8 mouse cellular contexts compared by ENCODE assay signal in the genomic region with DNA sequence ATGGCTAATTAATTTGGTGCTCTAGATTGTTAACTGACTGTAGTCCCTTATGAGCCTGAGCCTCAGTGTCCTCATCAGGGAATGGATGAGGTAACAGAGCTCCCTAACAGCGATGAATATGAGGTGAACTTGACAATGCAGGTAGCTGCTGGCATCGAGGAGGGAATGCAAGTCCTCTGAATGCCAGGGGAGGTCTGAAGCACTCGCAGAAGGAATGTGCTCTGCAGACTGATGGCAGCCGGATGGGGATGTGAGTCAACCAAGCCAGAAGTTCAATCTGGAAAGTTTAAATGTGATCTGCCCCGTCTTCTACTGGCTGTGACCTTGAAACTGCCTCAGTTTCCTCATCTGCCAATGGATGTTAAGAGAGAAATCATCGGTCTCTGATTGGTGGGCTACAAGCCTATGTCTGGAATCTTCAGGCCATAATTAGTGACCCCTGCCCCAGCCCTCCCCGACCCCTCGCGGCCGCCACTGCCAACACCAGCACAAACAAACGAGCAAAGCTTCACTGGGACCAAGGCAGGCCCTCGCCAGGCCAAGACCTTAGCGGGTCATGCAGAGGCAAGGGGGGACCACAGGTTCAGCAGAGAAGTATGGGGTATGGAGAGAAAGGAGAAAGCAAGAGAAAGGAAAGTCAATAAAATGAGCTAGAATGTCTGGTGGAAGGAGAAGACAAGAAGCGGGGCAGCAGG. TPM values are rescaled to one million over a fixed set of nuclear protein-coding genes. Genes with fewer than 3 reads are reported as not detected.
DNase-seq lines count a peak whose midpoint lies in the region; ATAC-seq and TF ChIP-seq lines count a peak whose summit lies in the region.

No protein-coding gene starts in this region.

- WGBS in lung, adult 2 months = 5% methylated on average over 14 of the region's 14 CpGs
- 8% methylated on average over 14 of the region's 14 CpGs for WGBS in embryonic facial prominence, embryonic 11.5 days

- peak overlapping the region; percentile 65 for H3K4me3 ChIP-seq in lung, adult 2 months (replicated peaks; ENCODE audit: extremely low read depth, low read depth, low read length)
- peak overlapping the region; percentile 60 for H3K4me3 ChIP-seq in embryonic facial prominence, embryonic 11.5 days (ENCODE audit: low read depth, low read length)

- TF ChIP-seq CTCF in lung, adult 2 months (IDR thresholded peaks at IDR 0.05; ENCODE audit: insufficient read depth, low read length) = no peak

- H3K27me3 ChIP-seq in embryonic facial prominence, embryonic 11.5 days (ENCODE audit: control insufficient read depth, insufficient read depth, low read length) = no peaks in the 10 kb centered on the region

- H3K27ac ChIP-seq in embryonic facial prominence, embryonic 11.5 days (replicated peaks; ENCODE audit: low read depth, low read length) = peak overlapping the region; percentile 81; the same call in 1 of the 2 replicates

- no peaks in the 10 kb centered on the region for H3K9me3 ChIP-seq in embryonic facial prominence, embryonic 11.5 days (replicated peaks; ENCODE audit: control insufficient read depth, low read length)

- peak; percentile 33 for DNase-seq in lung, adult 2 months
- no peak for DNase-seq in lung, postnatal 25 days (ENCODE audit: low spot score)
- DNase-seq in embryonic facial prominence, embryonic 11.5 days (ENCODE audit: low spot score) = peak; percentile 6
- DNase-seq in induced T-regulatory cell, adult 2 months (ENCODE audit: low read depth) = peak; percentile 39
- DNase-seq in lung, postnatal 36 days = peak; percentile 38
- no peak for DNase-seq in ovary, postnatal 36 days (ENCODE audit: low spot score)
- DNase-seq in right cerebral cortex, postnatal 4 days = no peak
- no peak for DNase-seq in gastrocnemius, postnatal 4 days (ENCODE audit: low spot score in 2 of 2)

- H3K4me1 ChIP-seq in lung, adult 2 months (ENCODE audit: control insufficient read depth, insufficient read depth, low read length) = peaks cover 10% of the 10 kb centered on the region
- no peaks in the 10 kb centered on the region for H3K4me1 ChIP-seq in embryonic facial prominence, embryonic 11.5 days (ENCODE audit: control insufficient read depth, insufficient read depth, low read length)

- no peaks in the 10 kb centered on the region; the same call in 1 of the 2 replicates for H3K36me3 ChIP-seq in embryonic facial prominence, embryonic 11.5 days (replicated peaks; ENCODE audit: control insufficient read depth, insufficient read depth, low read depth, low read length)

- peak overlapping the region; percentile 67 for H3K9ac ChIP-seq in embryonic facial prominence, embryonic 11.5 days (replicated peaks; ENCODE audit: low read length)

- no peak for ATAC-seq in embryonic facial prominence, embryonic 11.5 days (replicated peaks; ENCODE audit: insufficient number of reproducible peaks, low FRiP score, low TSS enrichment, low read depth)

- peak overlapping the region; percentile 82 for H3K4me2 ChIP-seq in embryonic facial prominence, embryonic 11.5 days (ENCODE audit: low read depth, low read length)

- TF ChIP-seq POLR2A in lung, adult 2 months (IDR thresholded peaks at IDR 0.05; ENCODE audit: borderline replicate concordance, extremely low read depth, low read depth, low read length) = no peak

RNA-seq across cellular contexts. Expression of gene Slc39a13, which starts 0.8 kb away (rescaled TPM):
- 88.2 and 101 TPM in 2 replicates for polyA plus RNA-seq in lung, adult 2 months (2012; rRNA removed)
- polyA plus RNA-seq in embryonic facial prominence, embryonic 11.5 days (2014; fragmentation: Nextera tagmentation; extraction: Ambion mirVana) = 22.0 and 22.1 TPM in 2 replicates
- total RNA-seq in gastrocnemius, postnatal 4 days (2021) = 10 to 100 TPM; 40.9 to 44.9 TPM

RNA-seq across cellular contexts. Expression of gene Spi1, which starts 12.7 kb away (rescaled TPM):
- polyA plus RNA-seq in lung, adult 2 months (2012; rRNA removed) = 65.7 and 70.7 TPM in 2 replicates
- polyA plus RNA-seq in embryonic facial prominence, embryonic 11.5 days (2014; fragmentation: Nextera tagmentation; extraction: Ambion mirVana) = 3.0 and 3.6 TPM in 2 replicates
- total RNA-seq in gastrocnemius, postnatal 4 days (2021) = 1 to 10 TPM; 5.4 to 6.6 TPM

RNA-seq across cellular contexts. Expression of gene Psmc3, which starts 15.6 kb away (rescaled TPM):
- polyA plus RNA-seq in lung, adult 2 months (2012; rRNA removed) = 51.7 and 76.9 TPM in 2 replicates
- polyA plus RNA-seq in embryonic facial prominence, embryonic 11.5 days (2014; fragmentation: Nextera tagmentation; extraction: Ambion mirVana) = 388 and 406 TPM in 2 replicates
- 100 to 1,000 TPM; 337 to 338 TPM for total RNA-seq in gastrocnemius, postnatal 4 days (2021)

RNA-seq across cellular contexts. Expression of gene Rapsn, which starts 34.0 kb away (rescaled TPM):
- polyA plus RNA-seq in lung, adult 2 months (2012; rRNA removed) = 2.6 and 4.7 TPM in 2 replicates
- polyA plus RNA-seq in embryonic facial prominence, embryonic 11.5 days (2014; fragmentation: Nextera tagmentation; extraction: Ambion mirVana) = 3.5 and 4.5 TPM in 2 replicates
- total RNA-seq in gastrocnemius, postnatal 4 days (2021) = 10 to 100 TPM; 37.6 to 45.0 TPM

RNA-seq across cellular contexts. Expression of gene Mybpc3, which starts 48.5 kb away (rescaled TPM):
- polyA plus RNA-seq in lung, adult 2 months (2012; rRNA removed) = 7.0 and 11.2 TPM in 2 replicates
- polyA plus RNA-seq in embryonic facial prominence, embryonic 11.5 days (2014; fragmentation: Nextera tagmentation; extraction: Ambion mirVana) = 0.25 and 1.6 TPM in 2 replicates
- total RNA-seq in gastrocnemius, postnatal 4 days (2021) = under 1 TPM; 0.22 to 0.31 TPM

Comparison
In these comparisons a context has a peak if more than half of its experiments do, and no peak if none do; other contexts are left out.
1. DNase-seq: peak in lung, adult 2 months (single experiment), embryonic facial prominence, embryonic 11.5 days (single experiment), induced T-regulatory cell, adult 2 months (single experiment) and lung, postnatal 36 days (single experiment); none in lung, postnatal 25 days (single experiment), ovary, postnatal 36 days (single experiment), right cerebral cortex, postnatal 4 days (single experiment) and gastrocnemius, postnatal 4 days (0 of 2).
2. RNA of gene Spi1, which starts 12.7 kb away (polyA plus RNA-seq): 65.7 to 70.7 TPM in lung, adult 2 months; 3.0 to 3.6 TPM in embryonic facial prominence, embryonic 11.5 days; every median in the first group is over 10 times any median in the second.